Mouse (Mus musculus) limb, embryonic 11.5 days (tissue): Measurements from ENCODE around the gene Dhx32. TPM values are rescaled to one million over a fixed set of nuclear protein-coding genes. Genes with fewer than 3 reads are reported as not detected.

Source experiments
- ATAC-seq: fragments of 200-750 bp; cut with Nextera tagmentation; 2 replicates; pipeline ENCODE4 v1.8.0; 2017; ENCODE audit warnings: low read depth; ENCODE audit not compliant: insufficient number of reproducible peaks, low FRiP score, low TSS enrichment
- DNase-seq: peaks from one replicate; pipeline ENCODE4 v3.0.0-alpha.2; 2015; ENCODE audit warnings: low spot score
- H3K27ac ChIP-seq: fragments of 300-500 bp; sonication (generic); replicated peaks from 2 replicates; pipeline ENCODE4 v1.5.1; 2014; ENCODE audit warnings: low read depth, mild to moderate bottlenecking, low read length
- H3K27me3 ChIP-seq: fragments of 300-500 bp; sonication (generic); 2 replicates; pipeline ENCODE4 v1.6.1; 2014; ENCODE audit warnings: mild to moderate bottlenecking, low read length, mixed read lengths; ENCODE audit not compliant: control insufficient read depth, insufficient read depth
- H3K36me3 ChIP-seq: fragments of 300-500 bp; sonication (generic); 2 replicates; pipeline ENCODE4 v1.6.1; 2014; ENCODE audit warnings: mild to moderate bottlenecking, low read length, moderate library complexity, mixed read lengths; ENCODE audit not compliant: control insufficient read depth, insufficient read depth
- H3K4me1 ChIP-seq: fragments of 300-500 bp; sonication (generic); 2 replicates; pipeline ENCODE4 v1.6.1; 2014; ENCODE audit warnings: low read length, mixed read lengths; ENCODE audit not compliant: control insufficient read depth, insufficient read depth
- H3K4me2 ChIP-seq: fragments of 300-500 bp; sonication (generic); 2 replicates; pipeline ENCODE4 v1.6.1; 2014; ENCODE audit warnings: low read depth, mild to moderate bottlenecking, moderate library complexity; ENCODE audit not compliant: severe bottlenecking
- H3K4me3 ChIP-seq: fragments of 300-500 bp; sonication (generic); 2 replicates; pipeline ENCODE4 v1.5.1; 2014; ENCODE audit warnings: low read depth, low read length
- H3K9ac ChIP-seq: fragments of 300-500 bp; sonication (generic); 2 replicates; pipeline ENCODE4 v1.6.1; 2014; ENCODE audit warnings: mild to moderate bottlenecking, low read length
- H3K9me3 ChIP-seq: fragments of 300-500 bp; sonication (generic); 2 replicates; pipeline ENCODE4 v1.6.1; 2016; ENCODE audit warnings: low read length; ENCODE audit not compliant: control insufficient read depth
- WGBS: fragments of 180-500 bp; shearing (Covaris S2); extraction: QIAGEN DNeasy Blood & Tissue Kit; methylation state at CpG from one replicate; pipeline ENCODE4 v1.1.7; 2014; 5-methylcytosine and 5-hydroxymethylcytosine counted together
- polyA plus RNA-seq: library from polyadenylated mRNA; unstranded; fragments of >200 nt; fragmentation: Nextera tagmentation; extraction: Ambion mirVana; gene quantifications from 2 replicates; pipeline ENCODE4 v1.2.1, GENCODE M21; 2014

Dhx32 gene
- polyA plus RNA-seq, result 19.0 and 20.5 TPM in 2 replicates

GRCm38 (mm10) chr7:133782717-133783435 is at the start of gene Dhx32:
Gene Dhx32 (minus strand): TSS chr7:133782726.
- no peak within 1 kb of the TSS for H3K9ac ChIP-seq
- 26% methylated on average over 18 of the region's 18 CpGs for WGBS
- no peak within 1 kb of the TSS for H3K4me2 ChIP-seq
- no peaks in the 10 kb centered on the region for H3K9me3 ChIP-seq
- H3K27ac ChIP-seq, result no peak within 1 kb of the TSS
- ATAC-seq, result no peak
- H3K4me3 ChIP-seq, result no peak within 1 kb of the TSS
- no peaks in the 10 kb centered on the region for H3K36me3 ChIP-seq
- DNase-seq, result peak; percentile 77
- H3K27me3 ChIP-seq, result no peaks in the 10 kb centered on the region
- H3K4me1 ChIP-seq, result peaks cover 4% of the 10 kb centered on the region; the same call in 1 of the 2 replicates

- Histone ChIP-seq H3K4me2 (no peak overlapping the region), H3K27ac (no peak overlapping the region), H3K4me1 (no peaks in the 10 kb centered on the region), H3K27me3 (no peaks in the 10 kb centered on the region), H3K4me3 (no peak overlapping the region), H3K9me3 (peaks cover 2% of the 10 kb centered on the region; the same call in 1 of the 2 replicates), H3K9ac (no peak overlapping the region), H3K36me3 (no peaks in the 10 kb centered on the region)
- WGBS, result 66% methylated on average over 7 of the region's 7 CpGs
- no peak for ATAC-seq
- DNase-seq, result no peak
Measured at GRCm38 (mm10) chr7:133829579-133829978, 47.1 kb upstream of the Dhx32 start.

- no peak for DNase-seq
- Histone ChIP-seq H3K9ac (no peak overlapping the region), H3K4me1 (no peaks in the 10 kb centered on the region), H3K4me2 (no peak overlapping the region), H3K36me3 (no peaks in the 10 kb centered on the region), H3K4me3 (no peak overlapping the region), H3K27me3 (no peaks in the 10 kb centered on the region), H3K27ac (no peak overlapping the region), H3K9me3 (peaks cover 2% of the 10 kb centered on the region; the same call in 1 of the 2 replicates)
- WGBS, result 61% methylated on average over 4 of the region's 4 CpGs
- ATAC-seq, result no peak
Measured at GRCm38 (mm10) chr7:133828514-133828913, 46.0 kb upstream of the Dhx32 start.

GRCm38 (mm10) chr7:133824579-133824978 is 42.1 kb upstream of the Dhx32 start:
- H3K9me3 ChIP-seq, result no peaks in the 10 kb centered on the region
- peaks cover 3% of the 10 kb centered on the region; the same call in 1 of the 2 replicates for H3K4me1 ChIP-seq
- no peak overlapping the region for H3K4me2 ChIP-seq
- H3K4me3 ChIP-seq, result no peak overlapping the region
- DNase-seq, result no peak
- no peak overlapping the region for H3K27ac ChIP-seq
- H3K36me3 ChIP-seq, result no peaks in the 10 kb centered on the region
- no peaks in the 10 kb centered on the region for H3K27me3 ChIP-seq
- 89% methylated on average over 2 of the region's 2 CpGs for WGBS
- no peak for ATAC-seq
- no peak overlapping the region for H3K9ac ChIP-seq

GRCm38 (mm10) chr7:133823751-133824150 is 41.2 kb upstream of the Dhx32 start:
- H3K36me3 ChIP-seq, result no peaks in the 10 kb centered on the region
- H3K4me3 ChIP-seq, result no peak overlapping the region
- H3K4me1 ChIP-seq, result peaks cover 3% of the 10 kb centered on the region; the same call in 1 of the 2 replicates
- ATAC-seq (no peak), DNase-seq (no peak)
- 79% methylated on average over 6 of the region's 6 CpGs for WGBS
- H3K27me3 ChIP-seq, result no peaks in the 10 kb centered on the region
- no peaks in the 10 kb centered on the region for H3K9me3 ChIP-seq
- H3K27ac ChIP-seq, result no peak overlapping the region
- H3K4me2 ChIP-seq, result no peak overlapping the region
- H3K9ac ChIP-seq, result no peak overlapping the region

- Histone ChIP-seq H3K36me3 (no peaks in the 10 kb centered on the region), H3K4me3 (no peak overlapping the region), H3K4me1 (no peaks in the 10 kb centered on the region), H3K9me3 (no peaks in the 10 kb centered on the region), H3K27me3 (no peaks in the 10 kb centered on the region), H3K9ac (no peak overlapping the region), H3K27ac (no peak overlapping the region), H3K4me2 (no peak overlapping the region)
- no peak for ATAC-seq
- WGBS, result 88% methylated on average over 4 of the region's 4 CpGs
- DNase-seq, result no peak
Measured at GRCm38 (mm10) chr7:133813331-133813730, 30.8 kb upstream of the Dhx32 start.

GRCm38 (mm10) chr7:133812927-133813326 is 30.4 kb upstream of the Dhx32 start:
- H3K27me3 ChIP-seq, result no peaks in the 10 kb centered on the region
- H3K27ac ChIP-seq, result no peak overlapping the region
- WGBS, result 83% methylated on average over 7 of the region's 7 CpGs
- ATAC-seq (no peak), DNase-seq (no peak)
- no peaks in the 10 kb centered on the region for H3K9me3 ChIP-seq
- H3K4me1 ChIP-seq, result no peaks in the 10 kb centered on the region
- no peak overlapping the region for H3K4me2 ChIP-seq
- H3K4me3 ChIP-seq, result no peak overlapping the region
- H3K9ac ChIP-seq, result no peak overlapping the region
- H3K36me3 ChIP-seq, result no peaks in the 10 kb centered on the region

- H3K9ac ChIP-seq, result no peak overlapping the region
- H3K4me3 ChIP-seq, result no peak overlapping the region
- H3K27me3 ChIP-seq, result no peaks in the 10 kb centered on the region
- WGBS, result 57% methylated on average over 7 of the region's 7 CpGs
- no peak overlapping the region for H3K4me2 ChIP-seq
- H3K36me3 ChIP-seq, result no peaks in the 10 kb centered on the region
- H3K27ac ChIP-seq, result no peak overlapping the region
- H3K4me1 ChIP-seq, result no peaks in the 10 kb centered on the region
- H3K9me3 ChIP-seq, result no peaks in the 10 kb centered on the region
- DNase-seq (peak; percentile 78), ATAC-seq (no peak; the same call in 1 of the 2 replicates)
Measured at GRCm38 (mm10) chr7:133805614-133806175, 23.2 kb upstream of the Dhx32 start.
